Mouse (Mus musculus) ES-E14 (cell line): ENCODE measurements at regions not wholly inside any gene's neighbourhood (a gene's known extent, or its start where the extent isn't known, plus 50 kb on each side); places are given as distances from the start of the nearest gene placed in this dataset.

ENCODE experiments used
- DNase-seq: peaks from one replicate; pipeline ENCODE4 v3.0.0-alpha.2; 2013; ENCODE audit warnings: low read depth, low spot score
- H3K27ac ChIP-seq: 2 replicates; pipeline ENCODE4 v1.5.1; 2012; ENCODE audit warnings: low read depth, mild to moderate bottlenecking, low read length, moderate library complexity, mixed read lengths; ENCODE audit not compliant: poor library complexity, insufficient read depth, severe bottlenecking
- H3K36me3 ChIP-seq: 2 replicates; pipeline ENCODE4 v1.6.1; 2012; ENCODE audit warnings: mild to moderate bottlenecking, low read length, moderate library complexity, mixed read lengths; ENCODE audit not compliant: control insufficient read depth, poor library complexity, insufficient read depth, severe bottlenecking
- H3K4me1 ChIP-seq, 2 experiments: fragments of 150-350 bp in 1 of 2; sonication (generic) in 1 of 2; 2 replicates each; pipeline ENCODE4 v1.6.1; 2012; ENCODE audit warnings: low read length in 2 of 2, mild to moderate bottlenecking in 1 of 2, mixed read lengths in 1 of 2; ENCODE audit not compliant: control insufficient read depth in 2 of 2, insufficient read depth in 2 of 2, poor library complexity in 1 of 2
- H3K4me3 ChIP-seq, 2 experiments: fragments of 150-350 bp in 1 of 2; sonication (generic) in 1 of 2; 2 replicates each; pipeline ENCODE4 v1.5.1; 2012; ENCODE audit warnings: low read length in 2 of 2, low read depth in 1 of 2, mild to moderate bottlenecking in 1 of 2, mixed read lengths in 1 of 2; ENCODE audit not compliant: insufficient read depth in 1 of 2, poor library complexity in 1 of 2, severe bottlenecking in 1 of 2
- H3K9ac ChIP-seq: 2 replicates; pipeline ENCODE4 v1.6.1; 2012; ENCODE audit warnings: low read depth, mild to moderate bottlenecking, low read length, mixed read lengths; ENCODE audit not compliant: poor library complexity, insufficient read depth, severe bottlenecking
- H3K9me3 ChIP-seq: fragments of 150-350 bp; sonication (generic); 2 replicates; pipeline ENCODE4 v1.6.1; 2012; ENCODE audit warnings: low read depth, mild to moderate bottlenecking, low read length; ENCODE audit not compliant: control insufficient read depth, insufficient read depth
- CHD2 ChIP-seq: IDR thresholded peaks from 2 replicates; pipeline ENCODE4 v1.6.1; 2014; ENCODE audit warnings: mild to moderate bottlenecking, low read depth, low read length, inconsistent platforms
- HCFC1 ChIP-seq: IDR thresholded peaks from 2 replicates; pipeline ENCODE4 v1.6.1; 2012; ENCODE audit warnings: low read length, inconsistent platforms, borderline replicate concordance; ENCODE audit not compliant: insufficient read depth
- MAFK ChIP-seq: IDR thresholded peaks from 2 replicates; pipeline ENCODE4 v1.6.1; 2014; ENCODE audit warnings: mild to moderate bottlenecking, low read depth, low read length, inconsistent platforms; ENCODE audit not compliant: insufficient read depth
- ZC3H11A ChIP-seq: IDR thresholded peaks from 2 replicates; pipeline ENCODE4 v1.6.1; 2012; ENCODE audit warnings: low read depth, mild to moderate bottlenecking, inconsistent platforms, low read length, borderline replicate concordance
- ZNF384 ChIP-seq: IDR thresholded peaks from 2 replicates; pipeline ENCODE4 v1.6.1; 2012; ENCODE audit warnings: low read depth, low read length, inconsistent platforms
- in situ Hi-C, 2 experiments: fragments of 600-800 bp; cut with MboI; formaldehyde crosslinking; loops; one replicate each; pipeline ENCODE4 v1.15.1; 2025; ENCODE audit warnings: low sequenced_read_pairs in 2 of 2, inconsistent platforms in 1 of 2; ENCODE audit not compliant: unreplicated experiment in 2 of 2

- DNase-seq, result no peak
- Histone ChIP-seq H3K4me1 (no peaks in the 10 kb centered on the region), H3K4me3 (no peak overlapping the region), H3K9me3 (no peaks in the 10 kb centered on the region), H3K36me3 (no peaks in the 10 kb centered on the region), H3K9ac (no peak overlapping the region), H3K27ac (no peak overlapping the region)
- in situ Hi-C loops, result no loop called here
- TF ChIP-seq HCFC1 (no peak), MAFK (no peak), CHD2 (no peak), ZC3H11A (no peak), ZNF384 (no peak)
Observed at GRCm38 (mm10) chr10:7298377-7298776, 86.3 kb upstream of the Cnksr3 start.

DNA sequence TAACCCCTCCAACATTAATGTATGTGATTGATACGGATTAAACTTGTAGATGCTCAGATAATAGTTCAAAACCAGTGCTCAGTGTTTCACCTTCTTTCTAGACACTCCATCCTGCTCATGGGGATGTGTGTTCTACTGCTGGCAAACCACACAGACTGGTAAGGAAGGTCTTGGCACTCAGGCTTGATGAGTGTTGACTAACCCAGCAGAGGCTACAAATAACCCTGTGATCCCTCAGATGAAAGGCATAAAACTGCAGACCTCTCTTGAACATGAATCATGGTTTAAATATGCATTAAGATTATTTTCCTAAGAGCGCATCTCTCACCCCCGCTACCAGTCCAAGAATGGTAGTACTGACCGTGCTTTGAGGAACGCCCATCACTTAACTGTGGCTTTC is 83.9 kb upstream of the Cnksr3 start:
- in situ Hi-C loops, result no loop called here
- TF ChIP-seq CHD2 (no peak), MAFK (no peak), ZC3H11A (no peak), HCFC1 (no peak), ZNF384 (no peak)
- no peak overlapping the region for H3K4me3 ChIP-seq

DNA sequence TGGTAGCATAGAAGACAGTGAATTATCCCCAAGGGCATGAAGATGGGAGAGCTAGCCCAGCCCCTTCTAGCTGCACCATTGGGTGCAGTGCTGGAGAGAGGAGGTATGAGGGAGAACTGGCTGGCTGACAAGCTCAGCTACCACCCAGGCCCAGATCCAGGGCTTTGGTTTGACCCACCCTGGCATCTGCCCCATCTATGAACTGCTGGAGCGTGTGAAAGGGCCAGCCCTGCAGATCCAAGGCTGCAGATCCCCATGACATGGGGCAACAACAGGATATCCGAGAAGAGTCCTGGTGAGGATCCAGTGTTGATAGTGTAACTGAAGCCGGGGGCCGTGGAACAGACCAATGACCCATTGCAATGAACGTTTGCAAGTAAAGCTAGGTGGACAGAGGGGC is 81.2 kb upstream of the Cnksr3 start:
- no peaks in the 10 kb centered on the region for H3K9me3 ChIP-seq
- no peak overlapping the region for H3K27ac ChIP-seq
- no peak overlapping the region for H3K9ac ChIP-seq
- no peak for DNase-seq
- H3K4me1 ChIP-seq, result no peaks in the 10 kb centered on the region
- no peak overlapping the region for H3K4me3 ChIP-seq
- no peaks in the 10 kb centered on the region for H3K36me3 ChIP-seq
- TF ChIP-seq HCFC1 (no peak), ZNF384 (no peak), ZC3H11A (no peak), MAFK (no peak), CHD2 (no peak)
- in situ Hi-C loops, result no loop called here

More for the DNA sequence above, 83.9 kb upstream of the Cnksr3 start:
- no peak for DNase-seq
- H3K9ac ChIP-seq, result no peak overlapping the region
- H3K36me3 ChIP-seq, result no peaks in the 10 kb centered on the region
- no peaks in the 10 kb centered on the region for H3K9me3 ChIP-seq
- H3K4me1 ChIP-seq, result no peaks in the 10 kb centered on the region
- H3K27ac ChIP-seq, result no peak overlapping the region

GRCm38 (mm10) chr10:7289773-7290411 is 77.9 kb upstream of the Cnksr3 start:
- Histone ChIP-seq H3K9ac (no peak overlapping the region), H3K36me3 (no peaks in the 10 kb centered on the region), H3K27ac (no peak overlapping the region), H3K9me3 (no peaks in the 10 kb centered on the region), H3K4me1 (no peaks in the 10 kb centered on the region), H3K4me3 (no peak overlapping the region)
- TF ChIP-seq CHD2 (no peak), ZC3H11A (no peak), HCFC1 (no peak), ZNF384 (no peak), MAFK (no peak)
- DNase-seq, result no peak
- in situ Hi-C loops, result no loop called here
